Mouse (Mus musculus): Measurements from ENCODE around the gene Pi4k2b.
A peak's percentile ranks its signal among the peaks of the same experiment; 100 is the strongest.

Gene Pi4k2b

GRCm38 (mm10) chr5:52782523-52783250 is 41.3 kb downstream of the Pi4k2b start:
- DNase-seq (ENCODE audit: low spot score): peak; percentile 89

GRCm38 (mm10) chr5:52783251-52783620 is 41.9 kb downstream of the Pi4k2b start:
- DNase-seq (ENCODE audit: low spot score): no peak

- DNase-seq (ENCODE audit: low spot score): no peak
Measured at GRCm38 (mm10) chr5:52783957-52784356, 42.6 kb downstream of the Pi4k2b start.

GRCm38 (mm10) chr5:52786556-52787322 is 45.4 kb downstream of the Pi4k2b start:
- DNase-seq (ENCODE audit: low spot score): no peak

- no peak for DNase-seq (ENCODE audit: low spot score)
Measured at GRCm38 (mm10) chr5:52793230-52793629, 51.9 kb downstream of the Pi4k2b start.

GRCm38 (mm10) chr5:52794109-52794508 is 52.7 kb downstream of the Pi4k2b start:
- no peak for DNase-seq (ENCODE audit: low spot score)

- no peak for DNase-seq (ENCODE audit: low spot score)
Measured at GRCm38 (mm10) chr5:52799274-52799985, 58.1 kb downstream of the Pi4k2b start.

GRCm38 (mm10) chr5:52805801-52806200 is 64.4 kb downstream of the Pi4k2b start:
- DNase-seq (ENCODE audit: low spot score): no peak

- DNase-seq (ENCODE audit: low spot score): no peak
Measured at GRCm38 (mm10) chr5:52806349-52806748, 65.0 kb downstream of the Pi4k2b start.

- no peak for DNase-seq (ENCODE audit: low spot score)
Measured at GRCm38 (mm10) chr5:52807030-52807429, 65.7 kb downstream of the Pi4k2b start.

GRCm38 (mm10) chr5:52810446-52810845 is 69.1 kb downstream of the Pi4k2b start:
- no peak for DNase-seq (ENCODE audit: low spot score)

- no peak for DNase-seq (ENCODE audit: low spot score)
Measured at GRCm38 (mm10) chr5:52811056-52811455, 69.7 kb downstream of the Pi4k2b start.

- DNase-seq (ENCODE audit: low spot score): no peak
Measured at GRCm38 (mm10) chr5:52812456-52812855, 71.1 kb downstream of the Pi4k2b start.

- DNase-seq (ENCODE audit: low spot score): no peak
Measured at GRCm38 (mm10) chr5:52813312-52813711, 71.9 kb downstream of the Pi4k2b start.

- DNase-seq (ENCODE audit: low spot score): no peak
Measured at GRCm38 (mm10) chr5:52818676-52819075, 77.3 kb downstream of the Pi4k2b start.

Measured in T-cell, adult 2 months (primary cell).